Mouse (Mus musculus) heart, adult 11 months (tissue): ENCODE measurements at regions not wholly inside any gene's neighbourhood (a gene's known extent, or its start where the extent isn't known, plus 50 kb on each side); places are given as distances from the start of the nearest gene placed in this dataset.

Source experiments
- DNase-seq: peaks from one replicate; pipeline ENCODE4 v3.0.0; 2022

- no peak for DNase-seq
These were observed 188.0 kb upstream of the Prickle1 start for GRCm38 (mm10) chr15:93783736-93784135.

GRCm38 (mm10) chr15:93775199-93775745, 179.6 kb upstream of the Prickle1 start:
- DNase-seq = peak; percentile 68

GRCm38 (mm10) chr15:93774340-93774739, 178.6 kb upstream of the Prickle1 start:
- peak; percentile 50 for DNase-seq

- DNase-seq = peak; percentile 41
These were observed 171.3 kb upstream of the Prickle1 start for GRCm38 (mm10) chr15:93766981-93767380.

- DNase-seq = peak; percentile 15
These were observed 167.4 kb upstream of the Prickle1 start for GRCm38 (mm10) chr15:93763047-93763446.

- DNase-seq = peak; percentile 97
These were observed 162.6 kb upstream of the Prickle1 start for GRCm38 (mm10) chr15:93758204-93758836.

- peak; percentile 28 for DNase-seq
These were observed 160.3 kb upstream of the Prickle1 start for GRCm38 (mm10) chr15:93755989-93756388.

- DNase-seq = peak; percentile 89
These were observed 156.1 kb upstream of the Prickle1 start for GRCm38 (mm10) chr15:93751817-93752216.

GRCm38 (mm10) chr15:93750953-93751352, 155.3 kb upstream of the Prickle1 start:
- DNase-seq = peak; percentile 96

GRCm38 (mm10) chr15:93744191-93744945, 148.7 kb upstream of the Prickle1 start:
- DNase-seq = peak; percentile 84

- peak; percentile 95 for DNase-seq
These were observed 138.2 kb upstream of the Prickle1 start for GRCm38 (mm10) chr15:93733731-93734510.

- peak; percentile 67 for DNase-seq
These were observed 137.1 kb upstream of the Prickle1 start for GRCm38 (mm10) chr15:93732825-93733224.

- peak; percentile 74 for DNase-seq
These were observed 135.5 kb upstream of the Prickle1 start for GRCm38 (mm10) chr15:93731161-93731560.

- peak; percentile 42 for DNase-seq
These were observed 119.8 kb upstream of the Prickle1 start for GRCm38 (mm10) chr15:93715443-93715842.

GRCm38 (mm10) chr15:93713428-93713827, 117.7 kb upstream of the Prickle1 start:
- peak; percentile 98 for DNase-seq

- peak; percentile 83 for DNase-seq
These were observed 116.9 kb upstream of the Prickle1 start for GRCm38 (mm10) chr15:93712594-93712993.

GRCm38 (mm10) chr15:93711150-93711784, 115.6 kb upstream of the Prickle1 start:
- DNase-seq = peak; percentile 60

GRCm38 (mm10) chr15:93710493-93711149, 114.9 kb upstream of the Prickle1 start:
- DNase-seq = peak; percentile 73

GRCm38 (mm10) chr15:93706366-93706930, 110.8 kb upstream of the Prickle1 start:
- peak; percentile 86 for DNase-seq

GRCm38 (mm10) chr15:93705651-93706050, 110.0 kb upstream of the Prickle1 start:
- peak; percentile 56 for DNase-seq

- DNase-seq = no peak
These were observed 109.4 kb upstream of the Prickle1 start for GRCm38 (mm10) chr15:93705109-93705508.

GRCm38 (mm10) chr15:93701017-93701416, 105.3 kb upstream of the Prickle1 start:
- DNase-seq = peak; percentile 39
